Mouse (Mus musculus): ENCODE measurements around the gene Fam216a.

- TF ChIP-seq CTCF (IDR thresholded peaks at IDR 0.05; ENCODE audit: insufficient read depth, low read length) (no peak), POLR2A (IDR thresholded peaks at IDR 0.05; ENCODE audit: borderline replicate concordance, extremely low read depth, low read depth, low read length) (no peak)
Measured at GRCm38 (mm10) chr5:122371591-122372191, 473 bp downstream of the Fam216a start, which contains the start of gene Gpn3.
